Mouse (Mus musculus): ENCODE results near the gene Slc26a3. TPM values are rescaled to one million over a fixed set of nuclear protein-coding genes. Genes with fewer than 3 reads are reported as not detected.
"Not testable (repeated sequence)": the region's sequence is repeated elsewhere in the genome, so short reads cannot be mapped to it uniquely, and the experiment has no call there.

Gene Slc26a3
- polyA plus RNA-seq, 1 experiment from 2014 or later: 0.45 TPM

DNA sequence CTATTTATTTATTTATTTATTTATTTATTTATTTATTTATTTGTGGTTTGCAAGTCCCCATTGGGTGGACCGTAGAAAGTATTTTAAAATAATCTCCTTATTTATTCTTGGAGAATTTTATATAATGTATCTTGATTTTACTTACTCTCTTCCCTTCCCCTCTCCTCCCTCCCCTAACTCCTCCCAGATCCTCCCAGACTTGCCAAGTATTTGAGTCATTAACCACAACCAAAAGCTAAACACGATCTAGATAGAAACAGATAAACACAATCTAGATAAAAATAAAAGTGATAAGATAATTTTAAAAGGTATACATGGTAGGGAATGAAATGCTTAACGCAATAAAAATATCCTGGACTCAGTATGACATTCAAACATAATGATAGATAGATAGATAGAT, 58.7 kb downstream of the Slc26a3 start:
- no peak overlapping the region for H3K9ac ChIP-seq (ENCODE audit: low read depth, low read length)
- no peaks in the 10 kb centered on the region for H3K27me3 ChIP-seq (ENCODE audit: control insufficient read depth, insufficient read depth, low read depth, low read length)
- no peak overlapping the region for H3K4me3 ChIP-seq (ENCODE audit: low read depth, low read length)
- ATAC-seq (ENCODE audit: low read depth): no peak
- H3K36me3 ChIP-seq (ENCODE audit: control insufficient read depth, insufficient read depth): no peaks in the 10 kb centered on the region
- 63% methylated on average over 3 of the region's 3 CpGs for whole genome bisulfite sequencing (ENCODE audit: insufficient replicate concordance)
- no peaks in the 10 kb centered on the region for H3K9me3 ChIP-seq (replicated peaks; ENCODE audit: control insufficient read depth, low read length)
- H3K4me2 ChIP-seq (ENCODE audit: low read depth, low read length): no peak overlapping the region
- H3K4me1 ChIP-seq (ENCODE audit: control insufficient read depth, low read depth, low read length): no peaks in the 10 kb centered on the region
- no peak overlapping the region for H3K27ac ChIP-seq (ENCODE audit: low read length)

DNA sequence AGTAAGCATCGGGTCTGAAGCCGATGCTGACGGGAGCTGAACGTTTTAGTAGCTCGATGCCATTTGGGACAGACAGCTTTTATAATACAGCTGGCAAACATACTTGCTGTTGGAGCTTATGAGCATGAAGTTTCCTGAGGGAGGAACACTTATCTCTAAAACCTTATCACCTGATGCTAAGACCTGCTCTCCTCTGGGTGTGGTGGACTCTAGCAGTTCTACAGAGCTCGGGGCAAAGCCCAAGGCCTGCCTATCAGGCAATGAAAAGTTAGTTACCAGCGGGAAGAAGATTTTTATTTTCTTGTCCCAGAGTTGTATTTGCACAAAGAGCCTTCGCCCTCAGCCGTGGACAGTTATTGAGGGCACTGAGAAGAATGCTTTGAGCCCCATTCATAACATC, 65.6 kb downstream of the Slc26a3 start:
- no peak overlapping the region for H3K4me2 ChIP-seq (ENCODE audit: low read depth, low read length)
- H3K27ac ChIP-seq (ENCODE audit: low read length): no peak overlapping the region
- H3K9me3 ChIP-seq (replicated peaks; ENCODE audit: control insufficient read depth, low read length): no peaks in the 10 kb centered on the region; the same call in 1 of the 2 replicates
- no peak for ATAC-seq (ENCODE audit: low read depth)
- no peaks in the 10 kb centered on the region for H3K36me3 ChIP-seq (ENCODE audit: control insufficient read depth, insufficient read depth)
- H3K4me1 ChIP-seq (ENCODE audit: control insufficient read depth, low read depth, low read length): no peaks in the 10 kb centered on the region
- 74% methylated on average over 9 of the region's 9 CpGs for WGBS (ENCODE audit: insufficient replicate concordance)
- no peaks in the 10 kb centered on the region for H3K27me3 ChIP-seq (ENCODE audit: control insufficient read depth, insufficient read depth, low read depth, low read length)
- H3K9ac ChIP-seq (ENCODE audit: low read depth, low read length): no peak overlapping the region
- no peak overlapping the region for H3K4me3 ChIP-seq (ENCODE audit: low read depth, low read length)

DNA sequence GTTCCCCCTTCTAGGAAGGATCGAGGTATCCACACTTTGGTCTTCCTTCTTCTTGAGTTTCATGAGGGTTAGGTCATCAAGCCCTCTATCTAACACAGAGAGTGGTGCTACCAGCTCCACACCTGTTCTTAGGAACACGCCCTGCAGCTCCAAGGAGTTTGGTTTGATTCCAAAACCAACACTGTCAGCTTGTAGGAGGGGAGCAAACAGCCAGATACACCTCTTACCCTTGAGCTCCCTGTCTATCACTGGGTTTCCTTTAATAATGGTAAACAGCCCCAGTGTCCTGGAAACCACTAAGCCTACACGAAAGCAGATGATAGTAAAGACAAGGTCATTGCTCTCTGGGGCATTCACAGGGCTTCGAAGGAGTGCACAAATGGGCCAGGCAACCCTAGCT, 67.8 kb downstream of the Slc26a3 start:
- Histone ChIP-seq H3K4me1 (ENCODE audit: control insufficient read depth, low read depth, low read length) (no peaks in the 10 kb centered on the region), H3K27me3 (ENCODE audit: control insufficient read depth, insufficient read depth, low read depth, low read length) (no peaks in the 10 kb centered on the region), H3K4me2 (ENCODE audit: low read depth, low read length) (no peak overlapping the region), H3K4me3 (ENCODE audit: low read depth, low read length) (no peak overlapping the region), H3K27ac (ENCODE audit: low read length) (no peak overlapping the region), H3K36me3 (ENCODE audit: control insufficient read depth, insufficient read depth) (no peaks in the 10 kb centered on the region), H3K9me3 (replicated peaks; ENCODE audit: control insufficient read depth, low read length) (no peaks in the 10 kb centered on the region; the same call in 1 of the 2 replicates), H3K9ac (ENCODE audit: low read depth, low read length) (no peak overlapping the region)
- WGBS (ENCODE audit: insufficient replicate concordance): 50% methylated on average over 4 of the region's 4 CpGs
- no peak for ATAC-seq (ENCODE audit: low read depth)

DNA sequence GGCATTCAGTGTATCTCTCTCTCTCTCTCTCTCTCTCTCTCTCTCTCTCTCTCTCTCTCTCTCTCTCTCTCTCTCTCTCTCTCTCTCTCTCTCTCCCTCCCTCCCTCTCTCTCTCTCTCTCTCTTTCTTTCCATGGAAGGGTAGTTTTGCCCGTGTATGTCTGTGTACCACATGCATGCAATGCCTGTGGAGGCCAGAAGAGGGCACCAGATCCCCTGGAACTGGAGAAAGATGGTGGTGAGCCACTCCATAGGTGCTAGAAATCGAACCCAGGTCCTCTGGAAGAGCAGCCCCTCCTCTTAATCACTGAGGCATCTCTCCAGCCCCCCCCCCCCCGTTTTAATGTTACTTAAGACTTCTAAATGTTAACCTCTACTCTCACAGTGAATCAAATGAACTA, 69.6 kb downstream of the Slc26a3 start:
- not testable (repeated sequence) for H3K4me2 ChIP-seq (ENCODE audit: low read depth, low read length); H3K9me3 ChIP-seq (replicated peaks; ENCODE audit: control insufficient read depth, low read length); H3K27ac ChIP-seq (ENCODE audit: low read length); H3K36me3 ChIP-seq (ENCODE audit: control insufficient read depth, insufficient read depth); H3K4me3 ChIP-seq (ENCODE audit: low read depth, low read length); ATAC-seq (ENCODE audit: low read depth); H3K4me1 ChIP-seq (ENCODE audit: control insufficient read depth, low read depth, low read length); H3K27me3 ChIP-seq (ENCODE audit: control insufficient read depth, insufficient read depth, low read depth, low read length); H3K9ac ChIP-seq (ENCODE audit: low read depth, low read length)
- WGBS (ENCODE audit: insufficient replicate concordance): 19% methylated on average over 3 of the region's 3 CpGs

DNA sequence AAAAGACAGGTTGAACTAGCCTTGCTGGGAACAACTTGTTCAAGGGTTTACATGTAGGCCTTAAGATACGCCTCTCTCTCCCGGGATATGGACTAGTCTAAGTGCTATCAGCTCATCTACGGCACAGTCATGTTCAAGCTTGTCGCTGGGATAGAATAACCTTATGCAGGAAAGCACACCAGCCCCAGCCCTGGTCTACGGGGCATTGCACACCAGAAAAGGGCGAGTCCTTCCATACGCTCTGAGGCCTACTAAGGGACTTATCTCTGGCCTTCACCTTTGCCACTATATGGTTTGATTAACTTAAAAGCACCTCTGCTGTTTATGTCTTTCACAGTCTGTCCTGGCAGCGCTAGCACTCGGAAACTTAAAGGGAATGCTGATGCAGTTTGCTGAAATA, 70.7 kb downstream of the Slc26a3 start:
- Histone ChIP-seq H3K27me3 (ENCODE audit: control insufficient read depth, insufficient read depth, low read depth, low read length) (no peaks in the 10 kb centered on the region), H3K27ac (ENCODE audit: low read length) (no peak overlapping the region), H3K4me3 (ENCODE audit: low read depth, low read length) (no peak overlapping the region), H3K9ac (ENCODE audit: low read depth, low read length) (no peak overlapping the region), H3K9me3 (replicated peaks; ENCODE audit: control insufficient read depth, low read length) (no peaks in the 10 kb centered on the region; the same call in 1 of the 2 replicates), H3K4me1 (ENCODE audit: control insufficient read depth, low read depth, low read length) (no peaks in the 10 kb centered on the region), H3K4me2 (ENCODE audit: low read depth, low read length) (no peak overlapping the region), H3K36me3 (ENCODE audit: control insufficient read depth, insufficient read depth) (no peaks in the 10 kb centered on the region)
- 67% methylated on average over 9 of the region's 9 CpGs for WGBS (ENCODE audit: insufficient replicate concordance)
- ATAC-seq (ENCODE audit: low read depth): no peak

DNA sequence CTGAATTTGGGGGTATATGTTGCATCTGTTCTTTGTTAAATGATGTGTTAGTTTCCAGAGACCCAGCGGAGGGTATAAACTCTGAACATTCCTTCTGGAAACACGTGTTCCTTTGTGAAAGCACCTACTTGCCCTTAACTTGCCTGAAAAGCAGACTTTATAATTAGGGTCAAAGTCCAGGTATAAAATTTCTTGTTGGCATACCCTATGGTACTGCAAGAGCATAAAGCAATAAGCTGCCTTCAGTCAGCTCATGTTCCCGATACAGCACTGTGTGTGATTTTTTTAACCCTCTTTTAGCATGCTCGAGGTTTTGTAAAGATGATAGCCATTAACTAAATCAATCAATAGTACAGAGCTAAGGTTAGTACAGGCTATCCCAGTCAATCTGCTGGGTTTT, 71.9 kb downstream of the Slc26a3 start:
- no peak for ATAC-seq (ENCODE audit: low read depth)
- Histone ChIP-seq H3K36me3 (ENCODE audit: control insufficient read depth, insufficient read depth) (no peaks in the 10 kb centered on the region), H3K27ac (ENCODE audit: low read length) (no peak overlapping the region), H3K4me3 (ENCODE audit: low read depth, low read length) (no peak overlapping the region), H3K27me3 (ENCODE audit: control insufficient read depth, insufficient read depth, low read depth, low read length) (no peaks in the 10 kb centered on the region), H3K9me3 (replicated peaks; ENCODE audit: control insufficient read depth, low read length) (no peaks in the 10 kb centered on the region; the same call in 1 of the 2 replicates), H3K4me1 (ENCODE audit: control insufficient read depth, low read depth, low read length) (no peaks in the 10 kb centered on the region), H3K9ac (ENCODE audit: low read depth, low read length) (no peak overlapping the region), H3K4me2 (ENCODE audit: low read depth, low read length) (no peak overlapping the region)
- 70% methylated on average over 4 of the region's 4 CpGs for WGBS (ENCODE audit: insufficient replicate concordance)

DNA sequence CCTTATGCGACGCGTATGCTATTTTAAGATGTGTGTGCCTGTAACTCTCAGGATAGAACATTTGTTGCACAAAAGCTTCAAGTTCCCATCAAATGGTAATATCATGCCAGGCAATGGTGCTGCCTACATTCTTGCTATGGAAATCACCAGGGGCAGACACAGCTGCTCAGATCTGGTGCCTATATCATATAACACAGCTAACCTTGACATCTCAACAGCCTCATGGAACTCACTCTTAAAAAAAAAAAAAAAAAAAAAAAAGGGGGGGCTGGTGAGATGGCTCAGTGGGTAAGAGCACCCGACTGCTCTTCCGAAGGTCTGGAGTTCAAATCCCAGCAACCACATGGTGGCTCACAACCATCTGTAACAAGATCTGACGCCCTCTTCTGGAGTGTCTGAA, 87.5 kb downstream of the Slc26a3 start:
- H3K9ac ChIP-seq (ENCODE audit: low read depth, low read length); H3K27ac ChIP-seq (ENCODE audit: low read length); H3K36me3 ChIP-seq (ENCODE audit: control insufficient read depth, insufficient read depth); H3K4me2 ChIP-seq (ENCODE audit: low read depth, low read length); H3K9me3 ChIP-seq (replicated peaks; ENCODE audit: control insufficient read depth, low read length); ATAC-seq (ENCODE audit: low read depth); H3K4me3 ChIP-seq (ENCODE audit: low read depth, low read length); H3K27me3 ChIP-seq (ENCODE audit: control insufficient read depth, insufficient read depth, low read depth, low read length); H3K4me1 ChIP-seq (ENCODE audit: control insufficient read depth, low read depth, low read length): not testable (repeated sequence)
- WGBS (ENCODE audit: insufficient replicate concordance): 79% methylated on average over 4 of the region's 6 CpGs

DNA sequence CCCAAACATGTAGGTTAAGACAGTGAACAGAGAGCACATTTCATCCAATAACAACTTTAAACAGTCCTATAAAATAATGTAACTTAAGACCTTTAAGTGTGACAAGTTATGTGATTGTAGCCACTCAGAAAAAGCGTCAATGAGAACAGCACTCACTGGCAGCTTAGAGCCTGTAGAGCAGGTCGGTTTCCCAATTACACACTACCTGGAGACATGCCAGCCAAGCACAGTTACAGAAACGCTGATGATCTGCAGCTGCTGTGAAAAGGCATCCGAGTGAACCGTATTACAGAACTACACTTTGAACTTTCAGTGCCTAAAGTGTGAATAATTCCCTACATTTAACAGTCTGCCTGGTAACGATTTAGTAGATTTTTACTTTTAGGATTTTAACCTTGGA, 95.8 kb downstream of the Slc26a3 start:
- H3K4me3 ChIP-seq (ENCODE audit: low read depth, low read length): no peak overlapping the region
- ATAC-seq (ENCODE audit: low read depth): no peak
- peaks cover 22% of the 10 kb centered on the region for H3K36me3 ChIP-seq (ENCODE audit: control insufficient read depth, insufficient read depth)
- H3K27me3 ChIP-seq (ENCODE audit: control insufficient read depth, insufficient read depth, low read depth, low read length): no peaks in the 10 kb centered on the region
- no peaks in the 10 kb centered on the region for H3K9me3 ChIP-seq (replicated peaks; ENCODE audit: control insufficient read depth, low read length)
- no peak overlapping the region for H3K4me2 ChIP-seq (ENCODE audit: low read depth, low read length)
- H3K27ac ChIP-seq (ENCODE audit: low read length): no peak overlapping the region
- no peak overlapping the region for H3K9ac ChIP-seq (ENCODE audit: low read depth, low read length)
- WGBS (ENCODE audit: insufficient replicate concordance): 77% methylated on average over 6 of the region's 6 CpGs
- H3K4me1 ChIP-seq (ENCODE audit: control insufficient read depth, low read depth, low read length): no peaks in the 10 kb centered on the region

DNA sequence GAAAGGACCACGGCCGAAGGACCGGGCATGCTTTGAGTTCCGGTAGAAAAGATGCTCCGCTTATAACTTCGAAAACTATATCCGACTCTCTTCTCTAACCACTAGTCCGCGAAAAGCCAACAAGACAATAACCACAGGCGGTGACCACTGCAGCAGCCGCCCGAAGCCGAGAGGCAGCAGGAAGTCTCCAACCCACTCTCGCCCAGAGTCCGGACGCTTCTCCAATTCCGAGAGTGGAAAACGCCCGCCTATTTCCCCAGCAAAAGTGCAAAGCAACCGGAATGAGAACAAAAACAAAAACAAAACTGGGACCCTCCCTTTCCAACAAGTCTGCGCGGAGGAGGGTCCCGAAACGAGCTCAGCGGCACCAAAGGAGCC, 108.3 kb downstream of the Slc26a3 start:
- H3K27me3 ChIP-seq (ENCODE audit: control insufficient read depth, insufficient read depth, low read depth, low read length): no peaks in the 10 kb centered on the region
- peak overlapping the region; percentile 87 for H3K4me2 ChIP-seq (ENCODE audit: low read depth, low read length)
- peak overlapping the region; percentile 93 for H3K9ac ChIP-seq (ENCODE audit: low read depth, low read length)
- H3K4me1 ChIP-seq (ENCODE audit: control insufficient read depth, low read depth, low read length): peaks cover 13% of the 10 kb centered on the region
- peak overlapping the region; percentile 96 for H3K4me3 ChIP-seq (ENCODE audit: low read depth, low read length)
- 0% methylated on average over 25 of the region's 25 CpGs for WGBS (ENCODE audit: insufficient replicate concordance)
- peak overlapping the region; percentile 26 for H3K27ac ChIP-seq (ENCODE audit: low read length)
- ATAC-seq (ENCODE audit: low read depth): no peak
- H3K9me3 ChIP-seq (replicated peaks; ENCODE audit: control insufficient read depth, low read length): no peaks in the 10 kb centered on the region
- H3K36me3 ChIP-seq (ENCODE audit: control insufficient read depth, insufficient read depth): peaks cover 4% of the 10 kb centered on the region; the same call in 1 of the 2 replicates

All from liver, embryonic 16.5 days (tissue).